Mouse (Mus musculus) thymus, postnatal 0 days (tissue): ENCODE results near the gene Izumo2. TPM values are rescaled to one million over a fixed set of nuclear protein-coding genes. Genes with fewer than 3 reads are reported as not detected.
"Not testable (repeated sequence)": the region's sequence is repeated elsewhere in the genome, so short reads cannot be mapped to it uniquely, and the experiment has no call there.

ENCODE experiments used
- DNase-seq: peaks from one replicate; pipeline ENCODE4 v3.0.0-alpha.2; 2015; ENCODE audit warnings: low spot score
- polyA plus RNA-seq: library from polyadenylated mRNA; unstranded; fragments of >200 nt; fragmentation: Nextera tagmentation; extraction: Ambion mirVana; gene quantifications from 2 replicates; pipeline ENCODE4 v1.2.1, GENCODE M21; 2015

The Izumo2 gene
- polyA plus RNA-seq, 1 experiment from 2014 or later, result not detected

DNA sequence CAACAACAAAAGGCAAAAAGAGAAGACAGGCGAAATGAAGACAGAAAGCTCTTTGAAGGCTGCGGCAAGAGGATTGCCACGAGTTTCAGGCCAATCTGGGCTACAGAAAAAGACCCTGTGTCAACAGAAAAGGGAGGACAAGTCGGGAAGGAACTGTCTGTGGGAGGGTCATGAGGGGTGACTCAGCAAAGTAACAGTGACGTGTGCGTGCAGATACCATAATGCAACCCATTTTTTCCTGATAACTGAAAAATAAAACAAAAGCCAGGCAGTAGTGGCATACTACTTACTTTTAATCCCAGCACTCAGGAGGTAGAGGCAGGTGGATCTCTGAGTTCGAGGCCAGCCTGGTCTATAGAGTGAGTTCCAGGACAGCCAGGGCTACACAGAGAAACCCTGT lies 10.6 kb upstream of the Izumo2 start:
- no peak for DNase-seq

DNA sequence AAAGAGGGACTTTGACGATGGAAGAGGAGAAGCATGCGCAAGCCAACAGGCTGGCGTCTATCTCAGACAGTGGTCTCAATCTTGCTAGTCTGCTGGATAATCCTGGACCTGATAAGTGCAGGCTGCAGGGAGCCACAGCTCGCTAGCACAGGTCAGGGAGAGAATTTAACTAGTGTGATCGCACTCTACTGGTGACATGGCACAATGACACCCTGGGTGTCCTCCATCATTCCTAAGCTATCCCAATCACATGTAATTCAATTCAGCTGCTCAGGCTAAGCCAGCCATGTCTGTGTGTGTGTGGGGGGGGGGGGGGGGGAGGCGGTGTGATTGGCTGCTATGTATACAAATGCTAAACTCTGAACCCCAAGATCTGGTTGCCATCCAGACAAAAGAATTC lies 6.6 kb upstream of the Izumo2 start:
- no peak for DNase-seq

DNA sequence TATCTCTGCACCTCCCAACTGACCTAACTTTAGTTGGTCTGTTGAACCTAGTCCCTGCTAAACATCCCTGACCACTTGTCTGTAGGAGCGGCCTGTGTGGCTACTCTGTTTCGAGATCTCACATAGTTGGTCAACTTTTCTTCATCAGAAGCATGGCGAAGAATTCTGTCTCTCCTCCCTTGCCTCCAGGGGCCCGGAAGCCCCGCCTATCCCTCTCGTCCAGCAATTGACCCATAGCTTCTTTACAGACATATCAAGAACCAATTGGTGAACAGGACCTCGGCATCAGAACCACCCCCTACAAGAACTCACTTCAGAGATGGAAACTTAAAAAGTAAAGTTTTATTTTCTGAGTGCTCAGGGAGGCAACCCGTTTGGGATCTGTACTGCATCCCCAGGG lies 5.6 kb upstream of the Izumo2 start:
- no peak for DNase-seq

DNA sequence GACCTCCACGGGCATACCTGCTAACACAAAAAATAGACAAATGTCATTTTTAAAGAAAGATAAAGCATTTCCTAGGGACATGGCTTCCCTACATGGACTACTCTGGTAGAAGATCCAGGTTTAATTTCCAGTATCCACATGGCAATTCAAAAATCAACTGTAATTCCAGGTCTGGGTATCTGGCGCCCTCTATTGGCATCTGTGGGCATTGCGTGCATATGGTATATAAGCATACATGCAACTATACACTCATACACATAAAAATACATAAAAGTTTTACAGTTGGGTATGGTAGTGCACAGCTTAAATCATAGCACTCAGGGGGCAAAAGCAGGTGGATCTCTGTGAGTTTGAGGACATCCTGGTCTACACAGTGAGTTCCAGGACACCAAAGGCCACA lies 4.2 kb upstream of the Izumo2 start:
- peak; percentile 15 for DNase-seq

DNA sequence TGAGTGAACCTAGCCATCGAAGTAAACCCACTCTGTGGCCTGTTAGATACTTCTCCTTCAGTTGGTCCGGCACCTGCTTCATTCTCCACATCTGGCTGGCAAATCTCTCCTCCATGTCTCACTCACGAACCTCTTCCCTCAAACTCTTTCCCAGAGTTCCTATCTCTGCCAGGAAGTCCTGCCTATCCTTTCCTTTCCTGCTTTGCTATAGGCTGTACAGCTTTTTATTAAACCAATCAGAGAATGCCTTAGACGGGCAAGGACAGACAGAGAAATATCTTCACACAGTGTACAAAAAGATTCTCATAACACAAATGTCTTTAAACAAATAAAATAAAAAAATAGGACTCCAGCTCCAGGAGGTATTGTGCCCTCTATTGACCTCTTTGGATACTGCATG lies 3.5 kb upstream of the Izumo2 start:
- DNase-seq, result no peak

DNA sequence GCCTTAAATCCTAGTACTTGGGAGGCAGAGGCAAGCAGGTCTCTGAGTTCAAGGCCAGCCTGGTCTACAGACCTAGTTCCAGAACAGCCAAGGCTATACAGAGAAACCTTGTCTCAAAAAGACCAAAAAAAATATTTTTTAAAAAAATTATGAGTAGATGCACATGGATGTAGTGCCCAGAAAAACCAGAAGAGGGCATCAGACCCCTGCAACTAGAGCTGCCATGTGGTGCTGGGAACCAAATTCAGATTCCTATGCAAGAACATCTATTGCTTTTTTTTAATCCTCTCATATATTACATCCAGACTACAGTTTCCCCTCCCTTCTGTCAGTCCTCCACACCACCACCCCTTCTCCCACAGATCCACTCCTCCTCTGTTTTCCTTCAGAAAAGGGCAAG lies 2.2 kb upstream of the Izumo2 start:
- DNase-seq, result no peak

DNA sequence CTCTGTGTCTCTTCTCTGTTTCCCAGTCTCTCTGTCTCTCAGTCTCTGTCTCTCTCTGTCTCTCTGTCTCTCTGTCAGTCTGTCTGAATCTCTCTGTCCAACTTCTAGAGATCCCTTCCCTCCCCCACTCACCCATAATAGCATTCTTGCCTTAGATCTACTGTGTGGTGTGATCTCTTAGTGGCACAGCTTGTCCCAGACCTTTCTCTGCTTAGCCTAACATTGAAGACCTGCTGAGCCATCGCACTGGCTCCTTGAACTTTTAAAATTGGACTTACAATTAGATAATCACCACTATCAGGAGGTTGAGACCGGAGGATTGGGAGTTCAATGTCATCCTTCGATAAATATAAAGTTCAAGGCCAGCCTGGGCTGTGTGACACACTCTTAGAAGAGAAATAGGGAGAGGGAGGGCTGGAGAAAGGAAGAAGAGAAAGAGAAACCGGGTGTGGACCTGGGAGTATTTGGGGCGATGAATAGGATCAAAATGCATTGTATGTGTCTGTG lies 1.3 kb upstream of the Izumo2 start:
- no peak for DNase-seq

DNA sequence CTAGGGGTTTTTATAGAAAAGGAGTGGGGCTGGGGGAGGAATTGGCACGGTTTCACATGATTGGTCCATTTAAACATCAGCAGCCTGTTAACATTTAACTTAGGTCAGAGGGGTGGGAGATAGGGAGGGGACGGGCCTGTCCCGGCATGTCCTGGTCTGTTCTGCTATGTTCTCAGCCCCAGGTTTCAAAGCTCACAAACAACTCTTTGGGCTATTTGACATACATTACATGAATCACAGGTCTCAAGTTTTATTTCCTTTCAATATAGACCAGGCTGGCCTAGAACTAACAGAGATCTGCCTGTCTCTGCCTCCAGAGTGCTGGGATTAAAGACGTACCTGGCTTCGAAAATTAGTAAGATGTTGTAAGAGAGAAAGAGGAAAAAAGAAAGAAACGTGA lies 449 bp upstream of the Izumo2 start:
- not testable (repeated sequence) for DNase-seq

DNA sequence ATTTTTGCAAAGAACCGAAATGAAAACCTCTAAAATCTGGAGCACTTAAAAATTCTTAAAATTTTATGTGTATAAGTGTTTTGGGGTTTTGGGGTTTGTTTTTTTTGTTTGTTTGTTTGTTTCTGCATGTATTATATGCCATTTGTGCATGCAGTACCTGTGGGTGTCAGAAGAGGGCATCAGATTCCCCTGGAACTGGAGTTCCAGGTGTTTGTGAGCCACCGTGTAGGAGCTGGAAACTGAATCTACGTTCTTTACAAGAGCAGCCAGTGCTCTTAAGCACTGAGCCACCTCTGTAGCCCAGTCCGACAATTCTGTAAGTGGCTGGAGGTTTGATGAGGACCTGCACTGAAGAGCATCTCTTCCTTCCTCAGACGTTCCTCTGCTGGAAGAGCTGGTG lies 1.3 kb downstream of the Izumo2 start:
- DNase-seq, result no peak

DNA sequence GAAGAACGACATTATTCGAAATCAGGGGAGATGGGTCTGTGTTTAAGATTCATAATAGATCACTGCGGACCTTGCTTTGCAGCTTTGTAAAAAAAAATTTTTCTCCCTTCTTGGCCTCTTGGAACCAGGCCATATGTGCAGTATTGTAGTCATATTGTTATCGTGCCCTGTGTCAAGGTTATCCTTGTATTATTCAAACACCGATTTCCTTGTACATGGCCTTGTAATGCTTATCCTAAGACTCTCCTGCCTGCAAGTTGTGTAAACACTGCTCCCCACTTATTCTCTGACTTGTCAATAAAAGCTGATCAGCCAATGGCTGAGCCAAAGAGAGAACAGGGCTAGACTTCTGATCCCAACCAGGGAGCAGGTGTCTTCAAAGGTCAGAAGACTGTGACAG lies 13.5 kb downstream of the Izumo2 start:
- no peak for DNase-seq

DNA sequence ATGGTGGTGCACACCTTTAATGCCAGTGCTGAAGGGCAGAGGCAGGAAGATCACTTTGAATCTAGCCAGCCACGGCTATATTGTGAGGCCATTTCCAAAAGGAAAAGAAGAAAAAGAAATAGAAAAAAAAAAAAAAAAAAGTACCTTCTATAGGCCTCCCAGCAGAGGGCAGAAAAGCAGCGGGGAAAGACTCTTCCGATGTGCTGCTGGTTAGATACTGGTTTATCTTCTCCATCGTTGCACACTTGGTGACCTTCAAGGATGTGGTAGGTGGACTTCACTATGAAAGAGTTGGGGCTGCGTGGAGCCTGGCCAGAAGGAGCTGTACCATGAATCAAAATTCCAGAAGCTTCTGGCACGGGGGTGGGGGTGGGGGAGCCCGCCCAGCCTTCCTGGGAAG lies 15.8 kb downstream of the Izumo2 start:
- no peak for DNase-seq

DNA sequence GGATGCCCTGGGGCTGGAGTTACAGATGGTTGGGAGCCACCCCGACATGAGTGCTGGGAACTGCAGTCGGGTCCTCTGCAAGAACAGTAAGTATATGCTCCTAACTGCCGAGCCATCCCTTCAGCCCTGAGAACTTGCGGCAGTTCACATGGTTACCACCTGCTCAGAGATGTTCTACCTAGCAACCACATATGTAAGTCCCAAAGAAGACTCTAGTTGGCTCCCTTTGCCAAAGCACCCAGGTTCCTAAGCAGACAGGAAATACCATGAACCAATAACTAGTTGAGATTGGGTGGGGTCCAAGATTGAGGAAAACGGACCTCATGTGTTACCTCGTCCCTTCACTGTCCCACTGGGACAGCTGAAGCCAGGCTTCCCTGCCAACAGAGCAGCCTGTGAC lies 17.8 kb downstream of the Izumo2 start:
- peak; percentile 17 for DNase-seq

DNA sequence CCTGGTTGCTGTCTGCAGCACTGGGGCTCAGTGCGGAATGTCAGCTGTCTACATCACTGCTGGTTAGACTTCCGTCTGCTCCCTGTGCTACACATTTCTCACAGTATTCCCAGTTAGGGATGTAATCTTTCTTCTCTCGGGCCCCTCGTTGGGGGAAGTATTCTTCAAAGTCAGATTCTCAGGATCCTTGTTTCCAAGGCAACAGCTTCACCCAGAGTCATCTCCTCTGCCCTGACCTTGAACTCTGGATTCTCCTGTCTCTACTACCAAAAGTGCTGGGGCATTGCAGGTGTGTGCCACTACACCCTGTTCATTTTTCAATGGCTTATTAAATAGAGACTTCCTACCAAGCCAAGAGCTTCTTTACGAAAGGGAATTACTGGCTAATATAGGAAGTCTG lies 18.6 kb downstream of the Izumo2 start:
- DNase-seq, result no peak

DNA sequence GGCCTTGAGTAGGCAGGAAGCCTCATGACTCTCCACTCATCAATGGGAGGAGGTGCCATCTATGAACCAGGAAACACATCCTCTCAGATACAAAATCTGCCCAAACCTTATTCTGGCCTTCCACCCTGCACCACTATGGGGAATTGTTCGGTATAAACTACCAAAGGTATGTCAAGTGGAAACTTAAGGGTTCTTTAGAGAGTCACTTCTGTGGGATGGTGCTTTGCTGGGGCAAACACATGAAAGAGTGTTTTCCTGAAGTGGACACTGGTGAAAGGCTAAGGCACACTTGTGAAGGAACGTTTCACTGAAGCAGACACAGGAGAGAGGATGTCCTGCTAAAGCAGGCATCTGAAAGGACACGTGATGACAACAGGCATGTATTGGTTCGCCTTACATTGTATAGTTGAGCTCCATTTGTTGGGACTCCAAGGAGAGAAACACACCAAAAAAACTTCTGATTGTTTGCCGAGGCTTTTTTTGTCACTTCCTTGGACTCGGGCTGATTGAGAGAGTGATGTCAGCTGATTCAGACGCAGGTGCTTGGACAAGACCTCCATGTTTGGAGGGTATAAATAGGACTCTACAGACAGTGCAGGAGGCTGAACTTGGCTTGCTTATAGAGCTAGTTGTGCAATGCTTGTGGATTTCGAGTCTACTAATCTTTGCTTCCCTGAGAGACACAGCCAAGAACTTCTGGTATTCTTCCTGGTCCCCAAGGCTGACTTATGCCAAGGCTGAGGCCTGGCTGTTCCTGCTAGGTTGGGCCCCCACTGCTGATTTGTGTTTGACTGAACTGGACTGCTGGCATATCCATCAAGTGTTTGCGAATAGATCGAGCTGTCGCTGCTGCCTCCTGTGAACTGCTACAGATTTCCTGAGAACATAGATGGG lies 19.8 kb downstream of the Izumo2 start:
- DNase-seq, result no peak

DNA sequence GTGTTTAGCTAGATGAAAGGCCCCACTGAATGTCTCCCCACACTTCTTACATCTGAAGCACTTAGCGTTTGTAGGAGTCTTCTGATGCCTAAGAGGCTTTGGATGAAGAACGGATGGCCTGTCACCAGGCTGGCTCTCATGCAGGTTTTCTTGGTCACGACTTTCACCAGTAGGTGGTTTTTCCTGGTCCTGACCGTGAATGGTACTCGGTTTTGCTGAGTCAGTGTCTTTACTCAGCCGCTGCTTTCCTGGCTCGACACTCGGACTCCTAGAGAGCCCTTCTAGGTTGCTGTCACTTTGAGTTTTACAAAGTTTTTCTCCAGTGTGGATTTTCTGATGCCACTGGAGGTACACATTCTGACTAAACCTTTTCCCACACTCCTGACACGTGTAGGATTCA lies 25.2 kb downstream of the Izumo2 start:
- no peak for DNase-seq

DNA sequence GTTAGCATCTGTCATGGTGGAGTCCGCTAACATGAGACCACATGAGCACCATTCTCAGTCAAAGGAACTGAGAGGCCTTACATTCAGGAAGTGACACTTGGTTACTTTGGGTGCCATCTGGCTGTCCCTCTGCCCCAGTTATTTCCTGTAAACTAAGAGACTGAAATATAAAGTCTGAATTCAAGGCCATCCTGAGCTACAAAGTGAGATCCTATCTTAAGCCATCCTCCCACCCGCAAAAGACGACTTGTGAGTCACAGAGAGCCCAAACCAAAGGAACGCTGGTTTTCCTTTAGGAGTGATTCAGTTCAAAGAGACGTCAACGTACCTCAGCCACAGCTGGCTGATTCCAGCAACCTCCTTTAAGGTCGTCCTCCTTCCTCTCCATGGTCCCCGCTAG lies 32.8 kb downstream of the Izumo2 start:
- peak; percentile 13 for DNase-seq

DNA sequence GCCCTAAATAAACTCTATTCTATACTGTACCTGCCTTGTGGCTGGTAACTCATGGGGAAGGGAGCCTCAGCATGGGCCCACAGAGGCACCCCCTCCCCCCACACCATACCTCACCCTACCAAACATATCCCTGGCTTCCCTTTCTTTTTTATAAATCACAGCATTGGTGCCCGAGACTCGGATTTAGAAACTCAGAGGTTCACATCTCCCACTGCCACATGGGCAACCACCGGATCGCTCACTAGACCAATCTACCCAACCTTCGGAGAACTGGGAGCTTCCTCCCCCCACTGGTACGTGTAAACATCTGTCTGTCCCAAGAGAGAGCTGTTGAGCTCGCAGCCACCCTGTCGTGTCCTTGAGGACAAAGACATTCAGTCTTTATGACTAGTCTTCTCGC lies 35.7 kb downstream of the Izumo2 start:
- DNase-seq, result no peak

DNA sequence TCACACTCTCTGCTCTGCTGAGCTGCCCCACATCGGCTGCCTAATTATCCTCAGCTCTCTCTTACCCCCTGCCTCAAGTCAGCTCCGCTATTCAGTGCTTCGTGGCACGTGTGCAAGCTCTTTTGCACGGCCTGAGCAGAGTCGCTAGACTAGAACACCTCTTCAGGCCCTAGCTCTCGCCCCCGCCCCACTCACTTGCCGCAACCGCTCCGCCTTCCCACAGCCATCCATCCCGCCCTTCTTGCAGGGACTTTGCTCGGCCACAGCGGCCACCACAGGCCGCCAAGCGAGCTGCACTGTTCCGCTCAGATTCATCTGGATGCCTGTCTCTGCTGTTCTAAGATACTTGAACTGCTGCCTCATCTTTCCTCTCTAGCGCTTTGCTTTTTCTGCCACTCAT lies 36.5 kb downstream of the Izumo2 start:
- DNase-seq, result peak; percentile 85

DNA sequence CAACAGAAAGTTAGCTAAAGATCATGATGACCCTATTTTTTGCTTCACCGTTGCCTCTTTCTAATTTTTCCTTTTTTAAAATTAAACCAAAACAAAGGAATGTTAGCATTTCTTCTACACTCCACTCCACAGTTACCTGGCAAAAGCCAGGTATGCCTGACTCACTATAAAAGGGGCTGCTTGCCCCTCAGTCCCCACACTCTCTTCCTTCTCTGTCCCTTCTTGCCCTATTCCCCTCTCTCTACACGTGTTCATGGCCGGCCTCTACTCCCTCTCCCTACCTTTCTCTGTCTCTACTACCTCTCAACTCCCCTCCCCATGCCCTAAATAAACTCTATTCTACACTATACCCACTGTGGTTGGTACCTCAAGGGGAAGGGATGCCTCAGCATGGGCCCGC lies 38.6 kb downstream of the Izumo2 start:
- no peak for DNase-seq

DNA sequence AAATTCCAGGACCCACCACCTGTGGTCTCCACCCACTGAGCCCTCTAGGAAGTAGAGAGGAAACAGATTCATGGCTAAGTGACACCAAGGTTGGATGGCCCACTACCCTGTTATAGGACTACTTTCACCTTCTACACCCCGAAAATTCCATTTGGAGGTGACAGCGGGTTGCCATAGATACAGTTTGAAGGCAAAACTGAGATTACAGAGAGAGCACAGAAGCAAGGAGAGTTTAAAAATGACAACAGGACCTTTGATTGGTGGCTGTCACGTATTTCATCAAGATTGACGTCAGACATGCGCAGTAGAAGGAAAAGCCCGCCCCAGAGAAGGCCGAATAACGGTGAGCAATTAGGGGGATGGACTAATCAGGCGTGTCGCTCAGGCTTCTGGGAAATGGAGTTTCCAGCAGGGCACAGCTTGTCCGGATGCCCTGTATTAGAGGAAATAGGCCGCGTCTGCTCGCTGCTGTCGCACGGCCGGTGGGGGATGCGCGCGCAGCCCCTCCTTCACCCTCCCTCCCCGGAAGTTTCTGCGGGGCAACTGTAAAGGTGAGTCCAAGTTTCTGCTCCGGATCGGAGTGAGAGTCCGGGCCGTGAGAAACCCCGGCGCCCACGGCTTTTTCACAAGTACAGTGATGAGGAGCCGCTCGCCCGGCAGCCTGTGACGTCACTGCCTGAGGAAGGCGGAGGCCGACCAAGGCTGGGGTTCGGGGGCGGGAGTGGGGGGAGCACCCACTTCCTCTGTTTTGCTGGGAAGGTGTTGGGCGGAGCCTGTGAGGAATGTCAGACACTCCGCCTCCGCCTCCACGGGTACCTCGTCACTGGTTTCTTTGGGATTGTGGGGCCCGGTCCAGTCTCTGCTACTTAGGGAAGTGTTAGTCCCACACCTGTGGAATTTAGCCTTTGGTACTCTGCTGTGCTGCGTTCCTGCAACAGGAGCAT lies 39.8 kb downstream of the Izumo2 start, which contains the start of gene Vrk3:
Vrk3 (plus strand) TSS at position 313 of the 944 bp plus-strand sequence.
- peak; percentile 95 for DNase-seq

DNA sequence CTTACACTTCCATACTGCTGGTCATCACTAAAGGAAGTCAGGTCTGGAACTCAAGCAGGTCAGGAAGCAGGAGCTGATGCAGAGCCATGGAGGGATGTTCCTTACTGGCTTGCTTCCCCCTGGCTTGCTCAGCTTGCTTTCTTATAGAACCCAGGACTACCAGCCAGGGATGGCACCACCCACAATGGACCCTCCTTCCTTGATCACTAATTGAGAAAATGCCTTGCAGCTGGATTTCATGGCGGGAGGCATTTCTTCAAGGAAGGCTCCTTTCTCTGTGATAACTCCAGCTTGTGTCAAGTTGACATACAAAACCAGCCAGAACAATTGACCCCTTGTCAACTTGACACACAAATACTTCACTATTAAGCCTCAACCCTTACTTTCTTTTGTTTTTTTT lies 42.4 kb downstream of the Izumo2 start, which contains the start of gene Zfp473:
Zfp473 (minus strand) TSS at position 101 of the 400 bp plus-strand sequence.
- DNase-seq, result not testable (repeated sequence)

DNA sequence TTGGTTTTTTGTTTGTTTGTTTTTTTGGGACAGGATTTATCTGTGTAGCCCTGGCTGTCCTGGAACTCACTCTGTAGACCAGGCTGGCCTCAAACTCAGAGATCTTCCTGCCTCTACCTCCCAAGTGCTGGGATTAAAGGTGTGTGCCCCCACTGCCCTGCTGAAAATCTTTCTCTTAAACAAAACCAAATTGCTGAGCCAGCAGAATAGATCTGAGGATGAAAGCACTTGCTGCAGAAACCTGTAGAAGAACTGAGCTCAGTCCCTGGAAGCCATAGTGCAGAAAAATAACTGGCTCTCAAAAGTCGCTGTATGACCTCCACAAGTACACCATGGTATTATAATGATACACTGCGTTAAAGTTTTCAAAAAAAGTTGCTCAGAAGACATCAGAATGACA lies 48.6 kb downstream of the Izumo2 start:
- no peak for DNase-seq
